Mouse (Mus musculus) right cerebral cortex, postnatal 14 days (tissue): ENCODE measurements at regions not wholly inside any gene's neighbourhood (a gene's known extent, or its start where the extent isn't known, plus 50 kb on each side); places are given as distances from the start of the nearest gene placed in this dataset.
"Not testable (repeated sequence)": the region's sequence is repeated elsewhere in the genome, so short reads cannot be mapped to it uniquely, and the experiment has no call there.

Source experiments
- DNase-seq: peaks from one replicate; pipeline ENCODE4 v3.0.0; 2022

GRCm38 (mm10) chr12:21680026-21680425, 262.6 kb upstream of the Ywhaq start:
- DNase-seq: not testable (repeated sequence)

GRCm38 (mm10) chr12:21649381-21649780, 231.9 kb upstream of the Ywhaq start:
- not testable (repeated sequence) for DNase-seq

- DNase-seq: peak; percentile 53
These were observed 196.3 kb upstream of the Ywhaq start for GRCm38 (mm10) chr12:21613781-21614180.

- DNase-seq: no peak
These were observed 151.1 kb upstream of the Ywhaq start for GRCm38 (mm10) chr12:21568415-21569040.

GRCm38 (mm10) chr12:21543962-21544361, 126.5 kb upstream of the Ywhaq start:
- not testable (repeated sequence) for DNase-seq

- DNase-seq: peak; percentile 58
These were observed 125.9 kb upstream of the Ywhaq start for GRCm38 (mm10) chr12:21543153-21543894.

GRCm38 (mm10) chr12:21531766-21532165, 114.3 kb upstream of the Ywhaq start:
- DNase-seq: no peak

- DNase-seq: not testable (repeated sequence)
These were observed 111.9 kb upstream of the Ywhaq start for GRCm38 (mm10) chr12:21529367-21529766.

GRCm38 (mm10) chr12:21527336-21527735, 109.9 kb upstream of the Ywhaq start:
- not testable (repeated sequence) for DNase-seq

GRCm38 (mm10) chr12:21526906-21527305, 109.5 kb upstream of the Ywhaq start:
- DNase-seq: not testable (repeated sequence)

- not testable (repeated sequence) for DNase-seq
These were observed 108.1 kb upstream of the Ywhaq start for GRCm38 (mm10) chr12:21525567-21525966.

- DNase-seq: no peak
These were observed 105.2 kb upstream of the Ywhaq start for GRCm38 (mm10) chr12:21522621-21523020.

GRCm38 (mm10) chr12:21519058-21519457, 101.6 kb upstream of the Ywhaq start:
- DNase-seq: no peak

GRCm38 (mm10) chr12:21512736-21513135, 95.3 kb upstream of the Ywhaq start:
- no peak for DNase-seq

- DNase-seq: peak; percentile 23
These were observed 93.7 kb upstream of the Ywhaq start for GRCm38 (mm10) chr12:21511043-21511665.

GRCm38 (mm10) chr12:21507080-21507479, 89.6 kb upstream of the Ywhaq start:
- no peak for DNase-seq

- no peak for DNase-seq
These were observed 88.4 kb upstream of the Ywhaq start for GRCm38 (mm10) chr12:21505731-21506368.

- DNase-seq: no peak
These were observed 85.8 kb upstream of the Ywhaq start for GRCm38 (mm10) chr12:21503250-21503649.

- DNase-seq: no peak
These were observed 79.5 kb upstream of the Ywhaq start for GRCm38 (mm10) chr12:21496974-21497373.

GRCm38 (mm10) chr12:21495511-21495910, 78.1 kb upstream of the Ywhaq start:
- no peak for DNase-seq

GRCm38 (mm10) chr12:21493471-21493870, 76.0 kb upstream of the Ywhaq start:
- DNase-seq: peak; percentile 34

GRCm38 (mm10) chr12:21492549-21493291, 75.3 kb upstream of the Ywhaq start:
- no peak for DNase-seq

GRCm38 (mm10) chr12:21481644-21482043, 64.2 kb upstream of the Ywhaq start:
- DNase-seq: no peak
